Mouse (Mus musculus) liver, embryonic 11.5 days (tissue): ENCODE measurements around the gene Mcrip2. TPM values are rescaled to one million over a fixed set of nuclear protein-coding genes. Genes with fewer than 3 reads are reported as not detected.
A peak's percentile ranks its signal among the peaks of the same experiment; 100 is the strongest.

Source experiments
- ATAC-seq: fragments of 200-750 bp; cut with Nextera tagmentation; replicated peaks from 2 replicates; pipeline ENCODE4 v1.8.0; 2017; ENCODE audit warnings: moderate number of reproducible peaks, mild to moderate bottlenecking, moderate TSS enrichment, moderate library complexity; ENCODE audit not compliant: low FRiP score
- DNase-seq: peaks from one replicate; pipeline ENCODE4 v3.0.0-alpha.2; 2017; ENCODE audit warnings: low spot score
- H3K27ac ChIP-seq: fragments of 300-500 bp; sonication (generic); 2 replicates; pipeline ENCODE4 v1.5.1; 2014; ENCODE audit warnings: mild to moderate bottlenecking, low read depth, low read length, control low read depth
- H3K27me3 ChIP-seq: fragments of 300-500 bp; sonication (generic); replicated peaks from 2 replicates; pipeline ENCODE4 v1.6.1; 2014; ENCODE audit warnings: low read length, mixed read lengths; ENCODE audit not compliant: control insufficient read depth, insufficient read depth
- H3K36me3 ChIP-seq: fragments of 300-500 bp; sonication (generic); 2 replicates; pipeline ENCODE4 v1.6.1; 2014; ENCODE audit warnings: mild to moderate bottlenecking, low read length, moderate library complexity, mixed read lengths; ENCODE audit not compliant: control insufficient read depth, insufficient read depth
- H3K4me1 ChIP-seq: fragments of 300-500 bp; sonication (generic); replicated peaks from 2 replicates; pipeline ENCODE4 v1.6.1; 2014; ENCODE audit warnings: low read length, mixed read lengths; ENCODE audit not compliant: control insufficient read depth, insufficient read depth
- H3K4me2 ChIP-seq: fragments of 300-500 bp; sonication (generic); 2 replicates; pipeline ENCODE4 v1.6.1; 2014; ENCODE audit warnings: mild to moderate bottlenecking, control low read depth, moderate library complexity
- H3K4me3 ChIP-seq: fragments of 300-500 bp; sonication (generic); 2 replicates; pipeline ENCODE4 v1.5.1; 2014; ENCODE audit warnings: low read depth, low read length, control low read depth
- H3K9ac ChIP-seq: fragments of 300-500 bp; sonication (generic); 2 replicates; pipeline ENCODE4 v1.6.1; 2014; ENCODE audit warnings: low read depth, low read length, control low read depth
- H3K9me3 ChIP-seq: fragments of 300-500 bp; sonication (generic); 2 replicates; pipeline ENCODE4 v1.6.1; 2016; ENCODE audit warnings: low read length, inconsistent platforms, mixed read lengths; ENCODE audit not compliant: control insufficient read depth
- WGBS: fragments of 180-500 bp; shearing (Covaris S2); extraction: QIAGEN DNeasy Blood & Tissue Kit; methylation state at CpG from one replicate; pipeline ENCODE4 v1.1.7; 2014; 5-methylcytosine and 5-hydroxymethylcytosine counted together
- polyA plus RNA-seq: library from polyadenylated mRNA; unstranded; fragments of >200 nt; fragmentation: Nextera tagmentation; extraction: Ambion mirVana; gene quantifications from 2 replicates; pipeline ENCODE4 v1.2.1, GENCODE M21; 2014

Mcrip2 gene
- polyA plus RNA-seq, 1 experiment from 2014 or later: 110 TPM

GRCm38 (mm10) chr17:25883824-25884223 is 15.3 kb upstream of the Mcrip2 start:
- H3K27ac ChIP-seq: no peak overlapping the region
- H3K9ac ChIP-seq: no peak overlapping the region
- H3K27me3 ChIP-seq: no peaks in the 10 kb centered on the region
- no peak overlapping the region for H3K4me3 ChIP-seq
- peaks cover 28% of the 10 kb centered on the region for H3K4me1 ChIP-seq
- no peaks in the 10 kb centered on the region for H3K9me3 ChIP-seq
- 92% methylated on average over 3 of the region's 3 CpGs for WGBS
- DNase-seq: no peak
- H3K36me3 ChIP-seq: peaks cover 16% of the 10 kb centered on the region
- ATAC-seq: no peak
- no peak overlapping the region for H3K4me2 ChIP-seq

GRCm38 (mm10) chr17:25883268-25883667 is 14.7 kb upstream of the Mcrip2 start:
- Histone ChIP-seq H3K36me3 (peaks cover 17% of the 10 kb centered on the region), H3K4me1 (peaks cover 30% of the 10 kb centered on the region), H3K4me2 (no peak overlapping the region), H3K27ac (no peak overlapping the region), H3K9ac (no peak overlapping the region), H3K9me3 (no peaks in the 10 kb centered on the region), H3K27me3 (no peaks in the 10 kb centered on the region), H3K4me3 (no peak overlapping the region)
- 91% methylated on average over 8 of the region's 8 CpGs for WGBS
- ATAC-seq (no peak), DNase-seq (no peak)

- H3K9ac ChIP-seq: 0 out of 2 replicates have a peak overlapping the region, but pooled peaks have one; percentile 7
- peaks cover 30% of the 10 kb centered on the region for H3K4me1 ChIP-seq
- 41% methylated on average over 5 of the region's 5 CpGs for WGBS
- ATAC-seq (peak; percentile 50), DNase-seq (no peak)
- no peak overlapping the region for H3K4me3 ChIP-seq
- H3K36me3 ChIP-seq: peaks cover 17% of the 10 kb centered on the region
- H3K9me3 ChIP-seq: no peaks in the 10 kb centered on the region
- peak overlapping the region; percentile 62; the same call in 1 of the 2 replicates for H3K27ac ChIP-seq
- no peaks in the 10 kb centered on the region for H3K27me3 ChIP-seq
- H3K4me2 ChIP-seq: no peak overlapping the region
Observed at GRCm38 (mm10) chr17:25882306-25882705, 13.7 kb upstream of the Mcrip2 start.

GRCm38 (mm10) chr17:25881691-25882090 is 13.1 kb upstream of the Mcrip2 start:
- Histone ChIP-seq H3K4me1 (peaks cover 35% of the 10 kb centered on the region), H3K27me3 (no peaks in the 10 kb centered on the region), H3K9me3 (no peaks in the 10 kb centered on the region), H3K9ac (no peak overlapping the region), H3K4me3 (no peak overlapping the region), H3K36me3 (peaks cover 17% of the 10 kb centered on the region), H3K27ac (peak overlapping the region; percentile 62), H3K4me2 (no peak overlapping the region)
- 56% methylated on average over 4 of the region's 4 CpGs for WGBS
- ATAC-seq (no peak), DNase-seq (no peak)

GRCm38 (mm10) chr17:25880913-25881641 is 12.5 kb upstream of the Mcrip2 start:
- Histone ChIP-seq H3K4me1 (peaks cover 41% of the 10 kb centered on the region), H3K9me3 (no peaks in the 10 kb centered on the region), H3K36me3 (peaks cover 17% of the 10 kb centered on the region), H3K4me2 (no peak overlapping the region), H3K27me3 (no peaks in the 10 kb centered on the region), H3K27ac (peak overlapping the region; percentile 62), H3K9ac (no peak overlapping the region), H3K4me3 (no peak overlapping the region)
- no peak for DNase-seq
- ATAC-seq: no peak
- 27% methylated on average over 5 of the region's 5 CpGs for WGBS

GRCm38 (mm10) chr17:25880196-25880910 is 11.8 kb upstream of the Mcrip2 start, which contains the start of gene Wfikkn1:
TSS of gene Wfikkn1 (minus strand) at chr17:25880858.
- Histone ChIP-seq H3K9ac (no peak within 1 kb of the TSS), H3K27me3 (no peaks in the 10 kb centered on the region), H3K4me1 (peaks cover 44% of the 10 kb centered on the region), H3K4me3 (no peak within 1 kb of the TSS), H3K36me3 (peaks cover 17% of the 10 kb centered on the region), H3K4me2 (peak within 1 kb of the TSS; percentile 19; the same call in 1 of the 2 replicates), H3K27ac (peak within 1 kb of the TSS; percentile 62), H3K9me3 (no peaks in the 10 kb centered on the region)
- no peak; the same call in 1 of the 2 replicates for ATAC-seq
- DNase-seq: no peak
- 63% methylated on average over 5 of the region's 5 CpGs for WGBS

GRCm38 (mm10) chr17:25879750-25880149 is 11.2 kb upstream of the Mcrip2 start:
- no peak overlapping the region for H3K4me3 ChIP-seq
- no peak overlapping the region for H3K9ac ChIP-seq
- peak overlapping the region; percentile 54; the same call in 1 of the 2 replicates for H3K27ac ChIP-seq
- 83% methylated on average over 8 of the region's 8 CpGs for WGBS
- peaks cover 44% of the 10 kb centered on the region for H3K4me1 ChIP-seq
- no peaks in the 10 kb centered on the region for H3K9me3 ChIP-seq
- no peaks in the 10 kb centered on the region for H3K27me3 ChIP-seq
- H3K36me3 ChIP-seq: peaks cover 17% of the 10 kb centered on the region
- no peak for DNase-seq
- no peak for ATAC-seq
- peak overlapping the region; percentile 19; the same call in 1 of the 2 replicates for H3K4me2 ChIP-seq

GRCm38 (mm10) chr17:25879261-25879660 is 10.7 kb upstream of the Mcrip2 start:
- DNase-seq (no peak), ATAC-seq (no peak)
- H3K27ac ChIP-seq: peak overlapping the region; percentile 54; the same call in 1 of the 2 replicates
- no peak overlapping the region for H3K9ac ChIP-seq
- H3K4me2 ChIP-seq: no peak overlapping the region
- no peaks in the 10 kb centered on the region for H3K9me3 ChIP-seq
- peaks cover 13% of the 10 kb centered on the region for H3K36me3 ChIP-seq
- H3K4me3 ChIP-seq: no peak overlapping the region
- no peaks in the 10 kb centered on the region for H3K27me3 ChIP-seq
- peaks cover 45% of the 10 kb centered on the region for H3K4me1 ChIP-seq
- 69% methylated on average over 4 of the region's 4 CpGs for WGBS
